Mouse (Mus musculus) kidney, embryonic 16.5 days (tissue): ENCODE measurements around the gene Ccdc187. TPM values are rescaled to one million over a fixed set of nuclear protein-coding genes. Genes with fewer than 3 reads are reported as not detected.

ENCODE experiments used
- ATAC-seq: fragments of 200-750 bp; cut with Nextera tagmentation; 2 replicates; pipeline ENCODE4 v1.8.0; 2017; ENCODE audit warnings: moderate TSS enrichment; ENCODE audit not compliant: low FRiP score, low TSS enrichment
- H3K27ac ChIP-seq: fragments of 300-500 bp; sonication (generic); 2 replicates; pipeline ENCODE4 v1.5.1; 2014; ENCODE audit warnings: low read length
- H3K27me3 ChIP-seq: fragments of 300-500 bp; sonication (generic); 2 replicates; pipeline ENCODE4 v1.6.1; 2014; ENCODE audit warnings: low read length, control low read depth, mixed read lengths; ENCODE audit not compliant: insufficient read depth
- H3K36me3 ChIP-seq: fragments of 300-500 bp; sonication (generic); 2 replicates; pipeline ENCODE4 v1.6.1; 2014; ENCODE audit warnings: low read length, control low read depth, mixed read lengths; ENCODE audit not compliant: insufficient read depth
- H3K4me1 ChIP-seq: fragments of 300-500 bp; sonication (generic); 2 replicates; pipeline ENCODE4 v1.6.1; 2014; ENCODE audit warnings: low read length, control low read depth, mixed read lengths; ENCODE audit not compliant: insufficient read depth
- H3K4me2 ChIP-seq: fragments of 300-500 bp; sonication (generic); replicated peaks from 2 replicates; pipeline ENCODE4 v1.6.1; 2014; ENCODE audit warnings: low read depth, low read length
- H3K4me3 ChIP-seq: fragments of 300-500 bp; sonication (generic); 2 replicates; pipeline ENCODE4 v1.5.1; 2014; ENCODE audit warnings: mild to moderate bottlenecking, low read length
- H3K9ac ChIP-seq: fragments of 300-500 bp; sonication (generic); replicated peaks from 2 replicates; pipeline ENCODE4 v1.6.1; 2014; ENCODE audit warnings: low read length
- H3K9me3 ChIP-seq: fragments of 300-500 bp; sonication (generic); 2 replicates; pipeline ENCODE4 v1.6.1; 2016; ENCODE audit warnings: low read length, control low read depth
- WGBS: fragments of 180-500 bp; shearing (Covaris S2); extraction: QIAGEN DNeasy Blood & Tissue Kit; methylation state at CpG from one replicate; pipeline ENCODE4 v1.1.7; 2014; 5-methylcytosine and 5-hydroxymethylcytosine counted together
- polyA plus RNA-seq: library from polyadenylated mRNA; unstranded; fragments of >200 nt; fragmentation: Nextera tagmentation; extraction: Ambion mirVana; gene quantifications from 2 replicates; pipeline ENCODE4 v1.2.1, GENCODE M21; 2015

The Ccdc187 gene
- polyA plus RNA-seq, 1 experiment from 2014 or later, result 0.02 TPM

GRCm38 (mm10) chr2:26234253-26234652 is 60.1 kb downstream of the Ccdc187 start:
- no peaks in the 10 kb centered on the region for H3K36me3 ChIP-seq
- H3K27ac ChIP-seq, result no peak overlapping the region
- H3K4me3 ChIP-seq, result no peak overlapping the region
- no peak for ATAC-seq
- no peak overlapping the region for H3K9ac ChIP-seq
- H3K9me3 ChIP-seq, result no peaks in the 10 kb centered on the region
- no peaks in the 10 kb centered on the region for H3K27me3 ChIP-seq
- peaks cover 11% of the 10 kb centered on the region for H3K4me1 ChIP-seq
- 79% methylated on average over 5 of the region's 5 CpGs for WGBS
- no peak overlapping the region for H3K4me2 ChIP-seq

- Histone ChIP-seq H3K4me3 (no peak overlapping the region), H3K4me2 (no peak overlapping the region), H3K9ac (no peak overlapping the region), H3K27ac (no peak overlapping the region), H3K9me3 (no peaks in the 10 kb centered on the region), H3K27me3 (no peaks in the 10 kb centered on the region), H3K4me1 (peaks cover 6% of the 10 kb centered on the region; the same call in 1 of the 2 replicates), H3K36me3 (no peaks in the 10 kb centered on the region)
- ATAC-seq, result no peak
- 64% methylated on average over 3 of the region's 3 CpGs for WGBS
Observed at GRCm38 (mm10) chr2:26231366-26231765, 63.0 kb downstream of the Ccdc187 start.

- H3K4me3 ChIP-seq, result no peak overlapping the region
- no peak overlapping the region for H3K27ac ChIP-seq
- no peaks in the 10 kb centered on the region for H3K27me3 ChIP-seq
- H3K9me3 ChIP-seq, result no peaks in the 10 kb centered on the region
- no peak for ATAC-seq
- no peak overlapping the region for H3K9ac ChIP-seq
- 59% methylated on average over 4 of the region's 4 CpGs for WGBS
- H3K4me1 ChIP-seq, result no peaks in the 10 kb centered on the region
- H3K4me2 ChIP-seq, result no peak overlapping the region
- H3K36me3 ChIP-seq, result no peaks in the 10 kb centered on the region
Observed at GRCm38 (mm10) chr2:26230253-26230652, 64.1 kb downstream of the Ccdc187 start.

GRCm38 (mm10) chr2:26227788-26228187 is 66.6 kb downstream of the Ccdc187 start:
- 62% methylated on average over 1 of the region's 1 CpGs for WGBS
- Histone ChIP-seq H3K4me1 (no peaks in the 10 kb centered on the region), H3K27ac (no peak overlapping the region), H3K36me3 (no peaks in the 10 kb centered on the region), H3K9me3 (no peaks in the 10 kb centered on the region), H3K4me3 (no peak overlapping the region), H3K9ac (no peak overlapping the region), H3K4me2 (no peak overlapping the region), H3K27me3 (no peaks in the 10 kb centered on the region)
- peak; percentile 54; the same call in 1 of the 2 replicates for ATAC-seq

GRCm38 (mm10) chr2:26225242-26225641 is 69.1 kb downstream of the Ccdc187 start:
- no peak overlapping the region for H3K9ac ChIP-seq
- no peaks in the 10 kb centered on the region for H3K27me3 ChIP-seq
- H3K4me2 ChIP-seq, result no peak overlapping the region
- no peaks in the 10 kb centered on the region for H3K4me1 ChIP-seq
- H3K4me3 ChIP-seq, result no peak overlapping the region
- no peaks in the 10 kb centered on the region for H3K9me3 ChIP-seq
- 87% methylated on average over 4 of the region's 4 CpGs for WGBS
- no peak for ATAC-seq
- no peaks in the 10 kb centered on the region; the same call in 1 of the 2 replicates for H3K36me3 ChIP-seq
- H3K27ac ChIP-seq, result no peak overlapping the region

GRCm38 (mm10) chr2:26223961-26224360 is 70.4 kb downstream of the Ccdc187 start:
- Histone ChIP-seq H3K9ac (no peak overlapping the region), H3K4me3 (no peak overlapping the region), H3K27ac (no peak overlapping the region), H3K36me3 (no peaks in the 10 kb centered on the region; the same call in 1 of the 2 replicates), H3K4me1 (no peaks in the 10 kb centered on the region), H3K9me3 (no peaks in the 10 kb centered on the region), H3K27me3 (no peaks in the 10 kb centered on the region), H3K4me2 (no peak overlapping the region)
- ATAC-seq, result no peak
- WGBS, result 80% methylated on average over 3 of the region's 3 CpGs

- Histone ChIP-seq H3K9ac (no peak overlapping the region), H3K36me3 (peaks cover 28% of the 10 kb centered on the region)
- ATAC-seq, result no peak
Observed at GRCm38 (mm10) chr2:26214526-26214925, 79.8 kb downstream of the Ccdc187 start.

GRCm38 (mm10) chr2:26209566-26209965 is 84.8 kb downstream of the Ccdc187 start:
- no peak overlapping the region for H3K9ac ChIP-seq
- 85% methylated on average over 3 of the region's 3 CpGs for WGBS
- ATAC-seq, result no peak
- no peaks in the 10 kb centered on the region for H3K4me1 ChIP-seq
- no peaks in the 10 kb centered on the region for H3K9me3 ChIP-seq
- H3K27me3 ChIP-seq, result peaks cover 35% of the 10 kb centered on the region
- H3K27ac ChIP-seq, result no peak overlapping the region
- no peak overlapping the region for H3K4me2 ChIP-seq
- no peak overlapping the region for H3K4me3 ChIP-seq
- H3K36me3 ChIP-seq, result peaks cover 23% of the 10 kb centered on the region

More at GRCm38 (mm10) chr2:26214526-26214925, 79.8 kb downstream of the Ccdc187 start:
- H3K27me3 ChIP-seq, result no peaks in the 10 kb centered on the region
- WGBS, result 52% methylated on average over 3 of the region's 3 CpGs
- no peaks in the 10 kb centered on the region for H3K9me3 ChIP-seq
- no peaks in the 10 kb centered on the region for H3K4me1 ChIP-seq
- no peak overlapping the region for H3K4me3 ChIP-seq
- H3K27ac ChIP-seq, result no peak overlapping the region
- no peak overlapping the region for H3K4me2 ChIP-seq

- 5% methylated on average over 19 of the region's 19 CpGs for WGBS
- H3K9me3 ChIP-seq, result no peaks in the 10 kb centered on the region
- H3K27me3 ChIP-seq, result peaks cover 48% of the 10 kb centered on the region
- no peak within 1 kb of the TSS for H3K4me3 ChIP-seq
- peaks cover 23% of the 10 kb centered on the region for H3K36me3 ChIP-seq
- no peak within 1 kb of the TSS for H3K9ac ChIP-seq
- no peak within 1 kb of the TSS for H3K27ac ChIP-seq
- H3K4me1 ChIP-seq, result no peaks in the 10 kb centered on the region
- peak; percentile 93 for ATAC-seq
- 0 out of 2 replicates have a peak within 1 kb of the TSS, but pooled peaks have one; percentile 13 for H3K4me2 ChIP-seq
Observed at GRCm38 (mm10) chr2:26208126-26208789, 86.1 kb downstream of the Ccdc187 start, which contains the start of gene Lhx3. TSS of gene Lhx3 (minus strand) at chr2:26208289.

- no peak for ATAC-seq
Observed at GRCm38 (mm10) chr2:26207559-26207958, 86.8 kb downstream of the Ccdc187 start.

More at GRCm38 (mm10) chr2:26207559-26207958, 86.8 kb downstream of the Ccdc187 start:
- peaks cover 20% of the 10 kb centered on the region for H3K36me3 ChIP-seq
- 7% methylated on average over 9 of the region's 9 CpGs for WGBS
- H3K4me1 ChIP-seq, result 0 out of 2 replicates have a peak, but pooled peaks cover 1% of the 10 kb centered on the region
- no peak overlapping the region for H3K9ac ChIP-seq
- no peak overlapping the region for H3K27ac ChIP-seq
- no peaks in the 10 kb centered on the region for H3K9me3 ChIP-seq
- H3K4me3 ChIP-seq, result no peak overlapping the region
- H3K27me3 ChIP-seq, result peaks cover 55% of the 10 kb centered on the region
- H3K4me2 ChIP-seq, result no peak overlapping the region
